Mouse (Mus musculus) embryonic fibroblast, embryonic 13.5 days (primary cell): Measurements from ENCODE around the gene Xrcc3.

Experiments
- CTCF ChIP-seq: IDR thresholded peaks from 2 replicates; pipeline ENCODE4 v1.5.1; 2011; ENCODE audit warnings: mild to moderate bottlenecking, control low read depth, low read length, moderate library complexity, borderline replicate concordance; ENCODE audit not compliant: insufficient read depth
- POLR2A ChIP-seq: IDR thresholded peaks from 2 replicates; pipeline ENCODE4 v1.6.1; 2011; ENCODE audit warnings: low read depth, mild to moderate bottlenecking, control low read depth, low read length, moderate library complexity

- TF ChIP-seq CTCF: no peak; the same call in 1 of the 2 replicates
- 0 out of 2 replicates have a peak, but pooled peaks have one; percentile 33 for TF ChIP-seq POLR2A
Observed at GRCm38 (mm10) chr12:111809762-111810161, 3.9 kb downstream of the Xrcc3 start.
